In genomic region chr3:80800995-80801826, GRCm38 (mm10) we compare ENCODE assay signal across 8 mouse cellular contexts. TPM values are rescaled to one million over a fixed set of nuclear protein-coding genes. Genes with fewer than 3 reads are reported as not detected.
DNase-seq lines count a peak whose midpoint lies in the region; ATAC-seq lines count a peak whose summit lies in the region.

No protein-coding gene starts in this region.

- DNase-seq in adrenal gland, adult (ENCODE audit: inconsistent age in 2 of 2, low spot score in 1 of 2), result peak; percentile 23 to 44
- no peak for DNase-seq in adrenal gland, adult 8-10 months
- DNase-seq in urinary bladder, postnatal 14 days (ENCODE audit: low spot score), result peak; percentile 2
- no peak for DNase-seq in urinary bladder, adult 18-20 months (ENCODE audit: low spot score in 2 of 2)
- peak; percentile 73 for DNase-seq in frontal cortex, postnatal 14 days (ENCODE audit: low spot score in 2 of 2)
- peak; percentile 56 to 71 for DNase-seq in left cerebral cortex, adult 18-20 months (ENCODE audit: low spot score in 2 of 2)
- DNase-seq in thymus, postnatal 14 days, result peak; percentile 8

- no peaks in the 10 kb centered on the region for H3K9me3 ChIP-seq in midbrain, embryonic 16.5 days (replicated peaks; ENCODE audit: control insufficient read depth, low read length, poor library complexity, severe bottlenecking)

- H3K9ac ChIP-seq in midbrain, embryonic 16.5 days (ENCODE audit: low read depth, low read length), result peak overlapping the region; percentile 90

- peak; percentile 55 for ATAC-seq in midbrain, embryonic 16.5 days

- peak overlapping the region; percentile 55 for H3K4me2 ChIP-seq in midbrain, embryonic 16.5 days (ENCODE audit: low read length)

- H3K4me1 ChIP-seq in midbrain, embryonic 16.5 days (ENCODE audit: control insufficient read depth, insufficient read depth, low read length), result peaks cover 23% of the 10 kb centered on the region

- peak overlapping the region; percentile 72 for H3K4me3 ChIP-seq in midbrain, embryonic 16.5 days (ENCODE audit: low read depth, low read length)

- peak overlapping the region; percentile 97 for H3K27ac ChIP-seq in midbrain, embryonic 16.5 days (ENCODE audit: low read length)

- no peaks in the 10 kb centered on the region for H3K27me3 ChIP-seq in midbrain, embryonic 16.5 days (ENCODE audit: control insufficient read depth, insufficient read depth, low read depth, low read length)

- 3% methylated on average over 33 of the region's 33 CpGs for WGBS in midbrain, embryonic 16.5 days

- no peaks in the 10 kb centered on the region for H3K36me3 ChIP-seq in midbrain, embryonic 16.5 days (ENCODE audit: control insufficient read depth, insufficient read depth, low read length)

RNA-seq across cellular contexts. Expression of gene Gria2, which starts 1.4 kb away (rescaled TPM):
- 10 to 100 TPM; 12.2 to 22.3 (median 18.1) TPM for total RNA-seq in adrenal gland, adult 8-10 months (2022)
- 100 to 1,000 TPM; 480 to 502 TPM for total RNA-seq in left cerebral cortex, adult 18-20 months (2021)
- polyA plus RNA-seq in midbrain, embryonic 16.5 days (2015; fragmentation: Nextera tagmentation; extraction: Ambion mirVana), result 241 and 261 TPM in 2 replicates

Comparison
In these comparisons a context has a peak if more than half of its experiments do, and no peak if none do; other contexts are left out.
1. DNase-seq: peak in adrenal gland, adult (2 of 2), urinary bladder, postnatal 14 days (single experiment), frontal cortex, postnatal 14 days (2 of 2), left cerebral cortex, adult 18-20 months (2 of 2) and thymus, postnatal 14 days (single experiment); none in adrenal gland, adult 8-10 months (single experiment) and urinary bladder, adult 18-20 months (0 of 2).
2. RNA of gene Gria2, which starts 1.4 kb away (total RNA-seq): 480 to 502 TPM in left cerebral cortex, adult 18-20 months; 12.2 to 22.3 TPM in adrenal gland, adult 8-10 months; every median in the first group is over 10 times any median in the second.